Mouse (Mus musculus) MEL (cell line): ENCODE measurements around the gene Ptprn2. TPM values are rescaled to one million over a fixed set of nuclear protein-coding genes. Genes with fewer than 3 reads are reported as not detected.

Experiments used
- DNase-seq: peaks from one replicate; pipeline ENCODE4 v3.0.0; 2011; ENCODE audit warnings: low read depth, low spot score
- H3K27ac ChIP-seq: 2 replicates; pipeline ENCODE4 v1.5.1; 2012; ENCODE audit warnings: low read depth, mild to moderate bottlenecking, control low read depth, low read length, moderate library complexity; ENCODE audit not compliant: control insufficient read depth
- H3K27me3 ChIP-seq, 2 experiments: fragments of 150-350 bp in 1 of 2; sonication (generic) in 1 of 2; 2 replicates each; pipeline ENCODE4 v1.6.1; 2012; ENCODE audit warnings: low read length in 2 of 2, mild to moderate bottlenecking in 2 of 2, improper control_type of control experiment in 1 of 2, moderate library complexity in 1 of 2; ENCODE audit not compliant: insufficient read depth in 2 of 2, control insufficient read depth in 1 of 2
- H3K36me3 ChIP-seq, 2 experiments: 2 replicates each; pipeline ENCODE4 v1.6.1; 2012 to 2014; ENCODE audit warnings: low read length in 2 of 2, improper control_type of control experiment in 1 of 2, inconsistent platforms in 1 of 2, mild to moderate bottlenecking in 1 of 2; ENCODE audit not compliant: insufficient read depth in 2 of 2, control insufficient read depth in 1 of 2
- H3K4me1 ChIP-seq, 2 experiments: fragments of 150-350 bp in 1 of 2; sonication (generic) in 1 of 2; 2 replicates each; pipeline ENCODE4 v1.6.1; 2012; ENCODE audit warnings: low read length in 2 of 2, improper control_type of control experiment in 1 of 2, mild to moderate bottlenecking in 1 of 2; ENCODE audit not compliant: insufficient read depth in 2 of 2, control insufficient read depth in 1 of 2
- H3K4me3 ChIP-seq, 2 experiments: fragments of 150-350 bp in 1 of 2; sonication (generic) in 1 of 2; 2 replicates each; pipeline ENCODE4 v1.5.1; 2012; ENCODE audit warnings: low read depth in 2 of 2, low read length in 2 of 2, mild to moderate bottlenecking in 2 of 2, moderate library complexity in 2 of 2, control low read depth in 1 of 2, improper control_type of control experiment in 1 of 2; ENCODE audit not compliant: control insufficient read depth in 1 of 2, insufficient read depth in 1 of 2
- H3K79me2 ChIP-seq: 2 replicates; pipeline ENCODE4 v1.6.1; 2012; ENCODE audit warnings: mild to moderate bottlenecking, low read length, moderate library complexity; ENCODE audit not compliant: control insufficient read depth, poor library complexity, insufficient read depth
- H3K9ac ChIP-seq: 2 replicates; pipeline ENCODE4 v1.6.1; 2012; ENCODE audit warnings: low read depth, mild to moderate bottlenecking, control low read depth, low read length, moderate library complexity; ENCODE audit not compliant: control insufficient read depth, poor library complexity, severe bottlenecking
- H3K9me3 ChIP-seq: fragments of 150-350 bp; sonication (generic); replicated peaks from 2 replicates; pipeline ENCODE4 v1.6.1; 2012; ENCODE audit warnings: mild to moderate bottlenecking, low read length, improper control_type of control experiment, moderate library complexity; ENCODE audit not compliant: insufficient read depth
- CHD1 ChIP-seq: IDR thresholded peaks from 2 replicates; pipeline ENCODE4 v1.6.1; 2012; ENCODE audit warnings: low read depth, mild to moderate bottlenecking, inconsistent platforms, low read length, improper control_type of control experiment
- CTCF ChIP-seq, 3 experiments: IDR thresholded peaks in 2 of 3; conservative IDR thresholded peaks in 1 of 3; 2 replicates each; pipeline ENCODE4 v1.5.1; 2011 to 2012; ENCODE audit warnings: low read length in 3 of 3, low read depth in 2 of 3, mild to moderate bottlenecking in 2 of 3, improper control_type of control experiment in 1 of 3, inconsistent platforms in 1 of 3, mixed read lengths in 1 of 3, moderate library complexity in 1 of 3; ENCODE audit not compliant: control insufficient read depth in 1 of 3, insufficient read depth in 1 of 3, poor library complexity in 1 of 3, severe bottlenecking in 1 of 3
- E2F4 ChIP-seq: IDR thresholded peaks from 2 replicates; pipeline ENCODE4 v1.6.1; 2011; ENCODE audit warnings: low read depth, low read length, improper control_type of control experiment, borderline replicate concordance
- EP300 ChIP-seq, 2 experiments: IDR thresholded peaks; 2 replicates each; pipeline ENCODE4 v1.6.1; 2011; ENCODE audit warnings: improper control_type of control experiment in 2 of 2, low read length in 2 of 2, low read depth in 1 of 2, mild to moderate bottlenecking in 1 of 2
- ETS1 ChIP-seq: IDR thresholded peaks from 2 replicates; pipeline ENCODE4 v1.6.1; 2012; ENCODE audit warnings: low read depth, mild to moderate bottlenecking, inconsistent platforms, low read length, improper control_type of control experiment, moderate library complexity
- GABPA ChIP-seq: IDR thresholded peaks from 2 replicates; pipeline ENCODE4 v1.6.1; 2012; ENCODE audit warnings: low read depth, mild to moderate bottlenecking, inconsistent platforms, low read length, improper control_type of control experiment, moderate library complexity
- HCFC1 ChIP-seq: IDR thresholded peaks from 2 replicates; pipeline ENCODE4 v1.6.1; 2012; ENCODE audit warnings: low read depth, mild to moderate bottlenecking, inconsistent platforms, low read length, improper control_type of control experiment, moderate library complexity
- JUND ChIP-seq: IDR thresholded peaks from 2 replicates; pipeline ENCODE4 v1.6.1; 2011; ENCODE audit warnings: low read depth, mild to moderate bottlenecking, improper control_type of control experiment, low read length
- MAFK ChIP-seq: IDR thresholded peaks from 2 replicates; pipeline ENCODE4 v1.6.1; 2011; ENCODE audit warnings: low read depth, mild to moderate bottlenecking, low read length, improper control_type of control experiment, borderline replicate concordance
- MAZ ChIP-seq: IDR thresholded peaks from 2 replicates; pipeline ENCODE4 v1.6.1; 2012; ENCODE audit warnings: low read depth, mild to moderate bottlenecking, inconsistent platforms, low read length, improper control_type of control experiment
- MEF2A ChIP-seq: IDR thresholded peaks from 2 replicates; pipeline ENCODE4 v1.6.1; 2014; ENCODE audit warnings: low read depth, mild to moderate bottlenecking, inconsistent platforms, low read length, improper control_type of control experiment; ENCODE audit not compliant: poor library complexity, insufficient replicate concordance, severe bottlenecking; ENCODE audit errors: extremely low read depth
- NELFE ChIP-seq: IDR thresholded peaks from 2 replicates; pipeline ENCODE4 v1.6.1; 2011; ENCODE audit warnings: low read depth, low read length, improper control_type of control experiment
- NRF1 ChIP-seq: IDR thresholded peaks from 2 replicates; pipeline ENCODE4 v1.6.1; 2014; ENCODE audit warnings: low read depth, mild to moderate bottlenecking, inconsistent platforms, low read length, improper control_type of control experiment, moderate library complexity; ENCODE audit not compliant: poor library complexity, insufficient read depth, severe bottlenecking
- POLR2A ChIP-seq, 2 experiments: IDR thresholded peaks; 2 replicates each; pipeline ENCODE4 v1.6.1; 2011 to 2012; ENCODE audit warnings: low read length in 2 of 2, mild to moderate bottlenecking in 2 of 2, control low read depth in 1 of 2, improper control_type of control experiment in 1 of 2, low read depth in 1 of 2, moderate library complexity in 1 of 2; ENCODE audit not compliant: control insufficient read depth in 1 of 2, insufficient read depth in 1 of 2, poor library complexity in 1 of 2
- POLR2AphosphoS2 ChIP-seq: IDR thresholded peaks from 2 replicates; pipeline ENCODE4 v1.6.1; 2011; ENCODE audit warnings: low read length, improper control_type of control experiment
- POLR2AphosphoS5 ChIP-seq: IDR thresholded peaks from 2 replicates; pipeline ENCODE4 v1.6.1; 2012; ENCODE audit warnings: low read depth, borderline replicate concordance, mild to moderate bottlenecking, inconsistent platforms, low read length, moderate library complexity, mixed read lengths
- RAD21 ChIP-seq: IDR thresholded peaks from 2 replicates; pipeline ENCODE4 v1.6.1; 2011; ENCODE audit warnings: mild to moderate bottlenecking, low read depth, low read length, improper control_type of control experiment
- SIN3A ChIP-seq: IDR thresholded peaks from 2 replicates; pipeline ENCODE4 v1.6.1; 2012; ENCODE audit warnings: low read length, improper control_type of control experiment, inconsistent platforms
- SMC3 ChIP-seq: IDR thresholded peaks from 2 replicates; pipeline ENCODE4 v1.6.1; 2011; ENCODE audit warnings: low read depth, low read length, improper control_type of control experiment
- TBP ChIP-seq: IDR thresholded peaks from 2 replicates; pipeline ENCODE4 v1.8.0; 2011; ENCODE audit warnings: low read depth, low read length, improper control_type of control experiment
- UBTF ChIP-seq: IDR thresholded peaks from 2 replicates; pipeline ENCODE4 v1.6.1; 2012; ENCODE audit warnings: low read depth, mild to moderate bottlenecking, inconsistent platforms, low read length, improper control_type of control experiment, moderate library complexity, borderline replicate concordance; ENCODE audit not compliant: insufficient read depth
- USF1 ChIP-seq: IDR thresholded peaks from 2 replicates; pipeline ENCODE4 v1.6.1; 2014; ENCODE audit warnings: low read depth, mild to moderate bottlenecking, inconsistent platforms, low read length, improper control_type of control experiment, moderate library complexity
- ZMIZ1 ChIP-seq: IDR thresholded peaks from 2 replicates; pipeline ENCODE4 v1.6.1; 2012; ENCODE audit warnings: low read depth, mild to moderate bottlenecking, inconsistent platforms, low read length, improper control_type of control experiment, moderate library complexity
- ZNF384 ChIP-seq: IDR thresholded peaks from 2 replicates; pipeline ENCODE4 v1.6.1; 2012; ENCODE audit warnings: low read depth, mild to moderate bottlenecking, inconsistent platforms, low read length, improper control_type of control experiment
- polyA plus RNA-seq, 2 experiments: library from polyadenylated mRNA; stranded (reverse) in 1 of 2; unstranded in 1 of 2; fragments of >175 nt in 1 of 2; fragments of >200 nt in 1 of 2; gene quantifications; 2 replicates each; pipeline versions ENCODE4 v1.2.1 to v1.2.4; 2012; ENCODE audit warnings: low replicate concordance in 2 of 2, low read depth in 1 of 2; ENCODE audit not compliant: insufficient read length in 2 of 2, insufficient read depth in 1 of 2, missing spikeins in 1 of 2
- total RNA-seq: library from RNA; depleted of rRNA; stranded (reverse); fragments of 300-350 nt; gene quantifications from 2 replicates; pipeline ENCODE4 v1.2.3, GENCODE M21; 2012

Ptprn2 gene
- total and polyA plus RNA-seq, 3 experiments: not detected

GRCm38 (mm10) chr12:117287456-117287855 is 801.9 kb downstream of the Ptprn2 start:
- no peak for TF ChIP-seq NELFE
- no peak for TF ChIP-seq GABPA
- no peak for TF ChIP-seq NRF1
- TF ChIP-seq RAD21: no peak
- TF ChIP-seq ZMIZ1: no peak
- TF ChIP-seq MEF2A: no peak
- no peak for TF ChIP-seq CHD1
- no peak for TF ChIP-seq EP300 (IDR thresholded peaks at IDR 0.05; ENCODE audit: low read depth in 1 of 2, low read length in 2 of 2)
- Histone ChIP-seq H3K4me1 (no peaks in the 10 kb centered on the region), H3K27ac (no peak overlapping the region), H3K4me3 (no peak overlapping the region), H3K9ac (no peak overlapping the region), H3K27me3 (no peaks in the 10 kb centered on the region), H3K9me3 (no peaks in the 10 kb centered on the region), H3K79me2 (no peaks in the 10 kb centered on the region), H3K36me3 (no peaks in the 10 kb centered on the region)
- DNase-seq: no peak

GRCm38 (mm10) chr12:117291943-117292342 is 806.4 kb downstream of the Ptprn2 start:
- H3K4me3 ChIP-seq: no peak overlapping the region
- H3K4me1 ChIP-seq: no peaks in the 10 kb centered on the region

GRCm38 (mm10) chr12:117296792-117297191 is 811.3 kb downstream of the Ptprn2 start:
- no peak overlapping the region for H3K4me3 ChIP-seq
- TF ChIP-seq POLR2AphosphoS2 (no peak), POLR2A (IDR thresholded peaks at IDR 0.05; ENCODE audit: control insufficient read depth in 1 of 2, insufficient read depth in 1 of 2, low read depth in 1 of 2, low read length in 2 of 2, poor library complexity in 1 of 2) (no peak), MAZ (no peak), GABPA (no peak), SIN3A (no peak), JUND (no peak), SMC3 (no peak)
- H3K9me3 ChIP-seq: 0 out of 2 replicates have a peak, but pooled peaks cover 2% of the 10 kb centered on the region
- no peak for DNase-seq
- H3K27ac ChIP-seq: no peak overlapping the region
- H3K79me2 ChIP-seq: no peaks in the 10 kb centered on the region
- H3K36me3 ChIP-seq: no peaks in the 10 kb centered on the region
- no peaks in the 10 kb centered on the region for H3K27me3 ChIP-seq
- H3K9ac ChIP-seq: no peak overlapping the region
- H3K4me1 ChIP-seq: no peaks in the 10 kb centered on the region

More at GRCm38 (mm10) chr12:117291943-117292342, 806.4 kb downstream of the Ptprn2 start:
- DNase-seq: no peak
- no peak for TF ChIP-seq RAD21
- no peak for TF ChIP-seq MEF2A
- no peak for TF ChIP-seq POLR2AphosphoS5
- TF ChIP-seq SIN3A: no peak
- no peak for TF ChIP-seq MAFK
- no peak for TF ChIP-seq UBTF
- TF ChIP-seq JUND: no peak
- no peak for TF ChIP-seq CTCF (IDR thresholded peaks at IDR 0.05 in 2 of 3, conservative IDR thresholded peaks at IDR 0.05 in 1 of 3; ENCODE audit: control insufficient read depth in 1 of 3, insufficient read depth in 1 of 3, low read depth in 2 of 3, low read length in 3 of 3, poor library complexity in 1 of 3, severe bottlenecking in 1 of 3)
- no peak for TF ChIP-seq SMC3
- TF ChIP-seq E2F4: no peak
- TF ChIP-seq ETS1: no peak
- TF ChIP-seq USF1: no peak
- TF ChIP-seq ZNF384: no peak
- TF ChIP-seq TBP: no peak
- TF ChIP-seq HCFC1: no peak
- Histone ChIP-seq H3K9me3 (no peaks in the 10 kb centered on the region), H3K79me2 (no peaks in the 10 kb centered on the region), H3K36me3 (no peaks in the 10 kb centered on the region), H3K9ac (no peak overlapping the region), H3K27ac (no peak overlapping the region), H3K27me3 (no peaks in the 10 kb centered on the region)
